Mouse (Mus musculus) cerebellum, adult 2 months (tissue): ENCODE data around the gene Esrrb.

Experiments used
- CTCF ChIP-seq: fragments of 200-500 bp; IDR thresholded peaks from 2 replicates; pipeline ENCODE4 v1.5.1; 2011; ENCODE audit warnings: low read depth, mild to moderate bottlenecking, control low read depth, low read length, moderate library complexity, borderline replicate concordance; ENCODE audit not compliant: insufficient read depth
- POLR2A ChIP-seq: fragments of 200-500 bp; IDR thresholded peaks from 2 replicates; pipeline ENCODE4 v1.6.1; 2011; ENCODE audit warnings: low read length, control low read depth, borderline replicate concordance; ENCODE audit not compliant: insufficient read depth

DNA sequence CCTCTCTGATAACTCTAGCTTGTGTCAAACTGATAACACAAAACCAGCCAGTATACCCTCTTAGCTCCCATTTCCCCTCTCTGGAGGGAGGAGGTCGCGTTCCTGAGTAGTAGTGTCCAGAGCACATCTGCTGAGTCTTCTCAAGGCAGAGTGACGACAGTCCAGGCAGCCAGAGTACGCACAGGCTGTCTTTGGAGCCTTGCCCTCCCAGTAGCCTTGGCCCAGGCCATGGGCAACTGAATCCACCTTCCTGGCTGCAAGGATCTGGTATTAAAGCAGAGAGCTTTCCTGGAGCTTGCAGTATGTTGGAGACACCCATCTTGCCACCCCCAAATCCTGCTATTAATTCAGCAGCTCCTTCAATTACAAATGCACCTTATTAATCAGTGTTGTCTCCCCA is 152.7 kb downstream of the Esrrb start:
- TF ChIP-seq POLR2A = no peak
- no peak for TF ChIP-seq CTCF
